Mouse (Mus musculus) hindbrain, embryonic 14.5 days (tissue): ENCODE measurements around the gene Jazf1. TPM values are rescaled to one million over a fixed set of nuclear protein-coding genes. Genes with fewer than 3 reads are reported as not detected.
A peak's percentile ranks its signal among the peaks of the same experiment; 100 is the strongest.

Source experiments
- ATAC-seq: fragments of 200-750 bp; cut with Nextera tagmentation; 2 replicates; pipeline ENCODE4 v1.8.0; 2017; ENCODE audit warnings: moderate number of reproducible peaks, mild to moderate bottlenecking, moderate TSS enrichment, moderate library complexity; ENCODE audit not compliant: low FRiP score
- DNase-seq: peaks from one replicate; pipeline ENCODE4 v3.0.0-alpha.2; 2015; ENCODE audit warnings: low spot score
- H3K27ac ChIP-seq: fragments of 300-500 bp; sonication (generic); 2 replicates; pipeline ENCODE4 v1.5.1; 2014; ENCODE audit warnings: mild to moderate bottlenecking, moderate library complexity
- H3K27me3 ChIP-seq: fragments of 300-500 bp; sonication (generic); 2 replicates; pipeline ENCODE4 v1.6.1; 2014; ENCODE audit warnings: mild to moderate bottlenecking, low read length, mixed read lengths; ENCODE audit not compliant: control insufficient read depth, insufficient read depth
- H3K36me3 ChIP-seq: fragments of 300-500 bp; sonication (generic); replicated peaks from 2 replicates; pipeline ENCODE4 v1.6.1; 2014; ENCODE audit not compliant: control insufficient read depth, insufficient read depth
- H3K4me1 ChIP-seq: fragments of 300-500 bp; sonication (generic); replicated peaks from 2 replicates; pipeline ENCODE4 v1.6.1; 2014; ENCODE audit warnings: antibody characterized with exemption, low read length, mixed read lengths; ENCODE audit not compliant: control insufficient read depth, insufficient read depth
- H3K4me2 ChIP-seq: fragments of 300-500 bp; sonication (generic); replicated peaks from 2 replicates; pipeline ENCODE4 v1.6.1; 2014; ENCODE audit warnings: mild to moderate bottlenecking, moderate library complexity
- H3K4me3 ChIP-seq: fragments of 300-500 bp; sonication (generic); replicated peaks from 2 replicates; pipeline ENCODE4 v1.5.1; 2014; ENCODE audit warnings: mild to moderate bottlenecking, low read length
- H3K9ac ChIP-seq: fragments of 300-500 bp; sonication (generic); 2 replicates; pipeline ENCODE4 v1.6.1; 2014
- H3K9me3 ChIP-seq: fragments of 300-500 bp; sonication (generic); 2 replicates; pipeline ENCODE4 v1.6.1; 2016; ENCODE audit warnings: low read length; ENCODE audit not compliant: control insufficient read depth
- WGBS: fragments of 180-500 bp; shearing (Covaris S2); extraction: QIAGEN DNeasy Blood & Tissue Kit; methylation state at CpG from one replicate; pipeline ENCODE4 v1.1.7; 2014; 5-methylcytosine and 5-hydroxymethylcytosine counted together
- polyA plus RNA-seq: library from polyadenylated mRNA; unstranded; fragments of >200 nt; fragmentation: Nextera tagmentation; extraction: Ambion mirVana; gene quantifications from 2 replicates; pipeline ENCODE4 v1.2.1, GENCODE M21; 2014

Gene Jazf1
- polyA plus RNA-seq, 1 experiment from 2014 or later, result 56.2 TPM

GRCm38 (mm10) chr6:53017357-53018205 is 50.9 kb downstream of the Jazf1 start:
- Histone ChIP-seq H3K4me3 (no peak overlapping the region), H3K4me2 (no peak overlapping the region), H3K27ac (no peak overlapping the region), H3K4me1 (peaks cover 11% of the 10 kb centered on the region), H3K27me3 (no peaks in the 10 kb centered on the region), H3K9ac (no peak overlapping the region), H3K9me3 (no peaks in the 10 kb centered on the region), H3K36me3 (no peaks in the 10 kb centered on the region)
- no peak for ATAC-seq
- DNase-seq, result no peak
- 57% methylated on average over 4 of the region's 4 CpGs for WGBS

GRCm38 (mm10) chr6:53014460-53015455 is 53.7 kb downstream of the Jazf1 start:
- Histone ChIP-seq H3K9ac (no peak overlapping the region), H3K27me3 (no peaks in the 10 kb centered on the region; the same call in 1 of the 2 replicates), H3K4me2 (no peak overlapping the region), H3K27ac (no peak overlapping the region), H3K9me3 (no peaks in the 10 kb centered on the region), H3K4me1 (peaks cover 11% of the 10 kb centered on the region), H3K4me3 (no peak overlapping the region), H3K36me3 (no peaks in the 10 kb centered on the region)
- ATAC-seq (no peak), DNase-seq (no peak)
- WGBS, result 50% methylated on average over 9 of the region's 9 CpGs

GRCm38 (mm10) chr6:53010286-53010685 is 58.1 kb downstream of the Jazf1 start:
- ATAC-seq (no peak), DNase-seq (no peak)
- H3K4me1 ChIP-seq, result peaks cover 10% of the 10 kb centered on the region
- no peaks in the 10 kb centered on the region; the same call in 1 of the 2 replicates for H3K27me3 ChIP-seq
- H3K4me2 ChIP-seq, result no peak overlapping the region
- WGBS, result 78% methylated on average over 2 of the region's 2 CpGs
- H3K4me3 ChIP-seq, result no peak overlapping the region
- no peak overlapping the region for H3K9ac ChIP-seq
- no peaks in the 10 kb centered on the region for H3K9me3 ChIP-seq
- H3K36me3 ChIP-seq, result no peaks in the 10 kb centered on the region
- H3K27ac ChIP-seq, result no peak overlapping the region

GRCm38 (mm10) chr6:53006032-53006431 is 62.4 kb downstream of the Jazf1 start:
- Histone ChIP-seq H3K27me3 (no peaks in the 10 kb centered on the region; the same call in 1 of the 2 replicates), H3K9ac (no peak overlapping the region), H3K4me1 (no peaks in the 10 kb centered on the region), H3K36me3 (no peaks in the 10 kb centered on the region), H3K9me3 (no peaks in the 10 kb centered on the region), H3K27ac (no peak overlapping the region), H3K4me3 (no peak overlapping the region), H3K4me2 (no peak overlapping the region)
- DNase-seq (no peak), ATAC-seq (no peak)
- 84% methylated on average over 3 of the region's 3 CpGs for WGBS

- no peak for ATAC-seq
- no peak for DNase-seq
- no peaks in the 10 kb centered on the region for H3K4me1 ChIP-seq
- WGBS, result 82% methylated on average over 2 of the region's 2 CpGs
- no peak overlapping the region for H3K4me3 ChIP-seq
- no peaks in the 10 kb centered on the region; the same call in 1 of the 2 replicates for H3K27me3 ChIP-seq
- no peak overlapping the region for H3K9ac ChIP-seq
- H3K4me2 ChIP-seq, result no peak overlapping the region
- no peaks in the 10 kb centered on the region for H3K36me3 ChIP-seq
- H3K27ac ChIP-seq, result no peak overlapping the region
- H3K9me3 ChIP-seq, result no peaks in the 10 kb centered on the region
Observed at GRCm38 (mm10) chr6:53005544-53005943, 62.9 kb downstream of the Jazf1 start.

- Histone ChIP-seq H3K4me1 (no peaks in the 10 kb centered on the region), H3K27me3 (no peaks in the 10 kb centered on the region), H3K9me3 (no peaks in the 10 kb centered on the region), H3K4me3 (no peak overlapping the region), H3K4me2 (no peak overlapping the region), H3K9ac (no peak overlapping the region), H3K36me3 (no peaks in the 10 kb centered on the region), H3K27ac (no peak overlapping the region)
- no peak for DNase-seq
- 84% methylated on average over 8 of the region's 8 CpGs for WGBS
- no peak for ATAC-seq
Observed at GRCm38 (mm10) chr6:52990816-52991215, 77.6 kb downstream of the Jazf1 start.

- H3K27ac ChIP-seq, result no peak overlapping the region
- no peaks in the 10 kb centered on the region for H3K27me3 ChIP-seq
- no peak overlapping the region for H3K4me2 ChIP-seq
- H3K9me3 ChIP-seq, result no peaks in the 10 kb centered on the region
- DNase-seq (no peak), ATAC-seq (no peak)
- no peaks in the 10 kb centered on the region for H3K36me3 ChIP-seq
- WGBS, result 72% methylated on average over 6 of the region's 6 CpGs
- no peak overlapping the region for H3K4me3 ChIP-seq
- H3K4me1 ChIP-seq, result no peaks in the 10 kb centered on the region
- H3K9ac ChIP-seq, result no peak overlapping the region
Observed at GRCm38 (mm10) chr6:52987905-52988640, 80.4 kb downstream of the Jazf1 start.

GRCm38 (mm10) chr6:52987391-52987790 is 81.0 kb downstream of the Jazf1 start:
- Histone ChIP-seq H3K9me3 (no peaks in the 10 kb centered on the region), H3K27ac (no peak overlapping the region), H3K4me2 (no peak overlapping the region), H3K9ac (no peak overlapping the region), H3K27me3 (no peaks in the 10 kb centered on the region), H3K36me3 (no peaks in the 10 kb centered on the region), H3K4me1 (no peaks in the 10 kb centered on the region), H3K4me3 (no peak overlapping the region)
- 60% methylated on average over 4 of the region's 4 CpGs for WGBS
- DNase-seq (peak; percentile 78), ATAC-seq (no peak)
